Mouse (Mus musculus) forebrain, embryonic 11.5 days (tissue): Measurements from ENCODE around the gene Rnase12. TPM values are rescaled to one million over a fixed set of nuclear protein-coding genes. Genes with fewer than 3 reads are reported as not detected.
A peak's percentile ranks its signal among the peaks of the same experiment; 100 is the strongest.

ENCODE experiments used
- ATAC-seq: fragments of 200-750 bp; cut with Nextera tagmentation; replicated peaks from 2 replicates; pipeline ENCODE4 v1.8.0; 2017; ENCODE audit warnings: moderate TSS enrichment; ENCODE audit not compliant: low FRiP score
- DNase-seq: peaks from one replicate; pipeline ENCODE4 v3.0.0-alpha.2; 2017; ENCODE audit warnings: low spot score
- H3K27ac ChIP-seq: fragments of 300-500 bp; sonication (generic); 2 replicates; pipeline ENCODE4 v1.5.1; 2014; ENCODE audit warnings: low read depth, low read length
- H3K27me3 ChIP-seq: fragments of 300-500 bp; sonication (generic); 2 replicates; pipeline ENCODE4 v1.6.1; 2014; ENCODE audit warnings: mild to moderate bottlenecking, low read length, mixed read lengths; ENCODE audit not compliant: control insufficient read depth, insufficient read depth
- H3K36me3 ChIP-seq: fragments of 300-500 bp; sonication (generic); 2 replicates; pipeline ENCODE4 v1.6.1; 2014; ENCODE audit warnings: mild to moderate bottlenecking, low read length, moderate library complexity, mixed read lengths; ENCODE audit not compliant: control insufficient read depth, insufficient read depth
- H3K4me1 ChIP-seq: fragments of 300-500 bp; sonication (generic); replicated peaks from 2 replicates; pipeline ENCODE4 v1.6.1; 2014; ENCODE audit warnings: low read length, mixed read lengths; ENCODE audit not compliant: control insufficient read depth, insufficient read depth
- H3K4me2 ChIP-seq: fragments of 300-500 bp; sonication (generic); 2 replicates; pipeline ENCODE4 v1.6.1; 2014; ENCODE audit warnings: low read depth, mild to moderate bottlenecking, low read length, moderate library complexity, mixed read lengths; ENCODE audit not compliant: severe bottlenecking
- H3K4me3 ChIP-seq: fragments of 300-500 bp; sonication (generic); 2 replicates; pipeline ENCODE4 v1.5.1; 2014; ENCODE audit warnings: low read depth, low read length
- H3K9ac ChIP-seq: fragments of 300-500 bp; sonication (generic); 2 replicates; pipeline ENCODE4 v1.6.1; 2014; ENCODE audit warnings: low read length
- H3K9me3 ChIP-seq: fragments of 300-500 bp; sonication (generic); 2 replicates; pipeline ENCODE4 v1.6.1; 2016; ENCODE audit warnings: low read length, mixed read lengths; ENCODE audit not compliant: control insufficient read depth
- WGBS: fragments of 180-500 bp; shearing (Covaris S2); extraction: QIAGEN DNeasy Blood & Tissue Kit; methylation state at CpG from one replicate; pipeline ENCODE4 v1.1.7; 2014; 5-methylcytosine and 5-hydroxymethylcytosine counted together
- polyA plus RNA-seq: library from polyadenylated mRNA; unstranded; fragments of >200 nt; fragmentation: Nextera tagmentation; extraction: Ambion mirVana; gene quantifications from 2 replicates; pipeline ENCODE4 v1.2.1, GENCODE M21; 2014

The Rnase12 gene
- polyA plus RNA-seq, 1 experiment from 2014 or later: not detected

- 85% methylated on average over 5 of the region's 5 CpGs for WGBS
- no peak for DNase-seq
These were observed 36.8 kb upstream of the Rnase12 start for GRCm38 (mm10) chr14:51094096-51094875.

GRCm38 (mm10) chr14:51093496-51093895 is 36.0 kb upstream of the Rnase12 start:
- 27% methylated on average over 3 of the region's 3 CpGs for WGBS
- no peak for ATAC-seq

More at GRCm38 (mm10) chr14:51094096-51094875, 36.8 kb upstream of the Rnase12 start:
- Histone ChIP-seq H3K4me2 (no peak overlapping the region), H3K36me3 (no peaks in the 10 kb centered on the region), H3K4me3 (no peak overlapping the region), H3K4me1 (no peaks in the 10 kb centered on the region), H3K27me3 (no peaks in the 10 kb centered on the region; the same call in 1 of the 2 replicates), H3K9ac (no peak overlapping the region), H3K9me3 (no peaks in the 10 kb centered on the region), H3K27ac (no peak overlapping the region)
- no peak for ATAC-seq

GRCm38 (mm10) chr14:51092073-51092620 is 34.7 kb upstream of the Rnase12 start:
- Histone ChIP-seq H3K36me3 (no peaks in the 10 kb centered on the region), H3K4me1 (no peaks in the 10 kb centered on the region), H3K9ac (no peak overlapping the region), H3K4me3 (no peak overlapping the region), H3K27me3 (no peaks in the 10 kb centered on the region; the same call in 1 of the 2 replicates), H3K27ac (no peak overlapping the region), H3K9me3 (no peaks in the 10 kb centered on the region), H3K4me2 (no peak overlapping the region)
- no peak for ATAC-seq
- DNase-seq: no peak
- WGBS: 49% methylated on average over 8 of the region's 8 CpGs

More at GRCm38 (mm10) chr14:51093496-51093895, 36.0 kb upstream of the Rnase12 start:
- Histone ChIP-seq H3K9ac (no peak overlapping the region), H3K4me1 (no peaks in the 10 kb centered on the region), H3K4me2 (no peak overlapping the region), H3K4me3 (no peak overlapping the region), H3K27ac (no peak overlapping the region), H3K36me3 (no peaks in the 10 kb centered on the region), H3K9me3 (no peaks in the 10 kb centered on the region), H3K27me3 (no peaks in the 10 kb centered on the region; the same call in 1 of the 2 replicates)
- DNase-seq: no peak

GRCm38 (mm10) chr14:51090921-51091900 is 33.8 kb upstream of the Rnase12 start, which contains the start of the genes Rnase4 and Ang:
TSS of gene Rnase4 (plus strand) at chr14:51091077.
TSS of gene Ang (plus strand) at chr14:51091150.
- Histone ChIP-seq H3K4me3 (peak within 1 kb of the TSS; percentile 47), H3K36me3 (no peaks in the 10 kb centered on the region), H3K4me1 (no peaks in the 10 kb centered on the region), H3K9ac (peak within 1 kb of the TSS; percentile 57), H3K9me3 (no peaks in the 10 kb centered on the region), H3K27me3 (no peaks in the 10 kb centered on the region; the same call in 1 of the 2 replicates), H3K4me2 (peak within 1 kb of the TSS; percentile 77), H3K27ac (0 out of 2 replicates have a peak within 1 kb of the TSS, but pooled peaks have one; percentile 54)
- peak; percentile 75 for DNase-seq
- peak; percentile 19 for ATAC-seq
- WGBS: 10% methylated on average over 33 of the region's 33 CpGs

- Histone ChIP-seq H3K9ac (peak overlapping the region; percentile 57), H3K4me1 (no peaks in the 10 kb centered on the region), H3K4me2 (peak overlapping the region; percentile 77), H3K36me3 (no peaks in the 10 kb centered on the region), H3K9me3 (no peaks in the 10 kb centered on the region), H3K27ac (0 out of 2 replicates have a peak overlapping the region, but pooled peaks have one; percentile 54), H3K4me3 (peak overlapping the region; percentile 47), H3K27me3 (no peaks in the 10 kb centered on the region; the same call in 1 of the 2 replicates)
- DNase-seq (peak; percentile 90), ATAC-seq (peak; percentile 55)
- WGBS: under 1% methylated on average over 27 of the region's 27 CpGs
These were observed 32.8 kb upstream of the Rnase12 start for GRCm38 (mm10) chr14:51090077-51090781.

- under 1% methylated on average over 15 of the region's 15 CpGs for WGBS
- DNase-seq (peak; percentile 54), ATAC-seq (no peak)
- H3K9me3 ChIP-seq: no peaks in the 10 kb centered on the region
- no peaks in the 10 kb centered on the region for H3K4me1 ChIP-seq
- no peaks in the 10 kb centered on the region for H3K36me3 ChIP-seq
- peak overlapping the region; percentile 47 for H3K4me3 ChIP-seq
- no peaks in the 10 kb centered on the region; the same call in 1 of the 2 replicates for H3K27me3 ChIP-seq
- H3K4me2 ChIP-seq: peak overlapping the region; percentile 48
- 0 out of 2 replicates have a peak overlapping the region, but pooled peaks have one; percentile 54 for H3K27ac ChIP-seq
- H3K9ac ChIP-seq: peak overlapping the region; percentile 57
These were observed 32.2 kb upstream of the Rnase12 start for GRCm38 (mm10) chr14:51089674-51090076.

GRCm38 (mm10) chr14:51088970-51089673 is 31.7 kb upstream of the Rnase12 start:
- no peaks in the 10 kb centered on the region for H3K36me3 ChIP-seq
- under 1% methylated on average over 34 of the region's 34 CpGs for WGBS
- H3K27ac ChIP-seq: peak overlapping the region; percentile 20; the same call in 1 of the 2 replicates

More at GRCm38 (mm10) chr14:51088970-51089673, 31.7 kb upstream of the Rnase12 start:
- peak; percentile 97 for DNase-seq
- peak; percentile 93 for ATAC-seq
- Histone ChIP-seq H3K9ac (peak overlapping the region; percentile 57), H3K27me3 (no peaks in the 10 kb centered on the region; the same call in 1 of the 2 replicates), H3K4me2 (peak overlapping the region; percentile 48), H3K4me1 (no peaks in the 10 kb centered on the region), H3K4me3 (peak overlapping the region; percentile 47), H3K9me3 (no peaks in the 10 kb centered on the region)
